Mouse (Mus musculus) kidney, postnatal 36 days (tissue): Measurements from ENCODE around the gene Ate1.
A peak's percentile ranks its signal among the peaks of the same experiment; 100 is the strongest.

Experiments
- DNase-seq, 2 experiments: peaks; one replicate each; pipeline ENCODE4 v3.0.0; 2021 to 2022; ENCODE audit warnings: mixed read lengths in 2 of 2

Ate1 gene

DNA sequence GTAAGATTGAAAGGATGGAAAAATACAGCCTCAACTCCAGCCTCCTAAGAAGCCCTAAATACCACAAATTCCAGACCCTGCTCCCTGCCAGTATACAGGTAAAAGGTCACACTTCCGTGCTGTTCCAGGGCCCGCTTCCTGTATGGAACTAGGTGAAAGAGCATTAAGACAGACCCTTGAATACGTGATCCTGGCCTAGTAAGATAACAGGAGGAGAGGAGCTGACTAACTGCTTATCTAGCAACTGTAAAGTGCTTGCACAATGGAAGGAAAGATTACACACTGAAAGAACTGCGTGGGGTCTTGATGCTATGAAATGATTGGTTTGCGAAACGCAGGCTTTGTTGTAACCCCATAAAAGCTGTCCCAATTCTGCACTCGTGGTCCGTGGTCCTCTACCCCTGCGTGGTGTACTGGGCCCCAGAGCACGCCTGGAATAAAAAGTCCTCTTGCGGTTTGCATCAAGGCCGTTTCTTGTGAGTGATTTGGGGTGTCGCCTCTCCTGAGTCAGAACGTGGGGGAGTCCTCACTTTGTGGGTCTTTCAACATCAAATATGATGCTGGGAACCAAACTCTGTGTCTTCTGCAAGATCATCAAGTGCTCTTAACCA is 748 bp upstream of the Ate1 start:
- peak; percentile 47 to 71 for DNase-seq

DNA sequence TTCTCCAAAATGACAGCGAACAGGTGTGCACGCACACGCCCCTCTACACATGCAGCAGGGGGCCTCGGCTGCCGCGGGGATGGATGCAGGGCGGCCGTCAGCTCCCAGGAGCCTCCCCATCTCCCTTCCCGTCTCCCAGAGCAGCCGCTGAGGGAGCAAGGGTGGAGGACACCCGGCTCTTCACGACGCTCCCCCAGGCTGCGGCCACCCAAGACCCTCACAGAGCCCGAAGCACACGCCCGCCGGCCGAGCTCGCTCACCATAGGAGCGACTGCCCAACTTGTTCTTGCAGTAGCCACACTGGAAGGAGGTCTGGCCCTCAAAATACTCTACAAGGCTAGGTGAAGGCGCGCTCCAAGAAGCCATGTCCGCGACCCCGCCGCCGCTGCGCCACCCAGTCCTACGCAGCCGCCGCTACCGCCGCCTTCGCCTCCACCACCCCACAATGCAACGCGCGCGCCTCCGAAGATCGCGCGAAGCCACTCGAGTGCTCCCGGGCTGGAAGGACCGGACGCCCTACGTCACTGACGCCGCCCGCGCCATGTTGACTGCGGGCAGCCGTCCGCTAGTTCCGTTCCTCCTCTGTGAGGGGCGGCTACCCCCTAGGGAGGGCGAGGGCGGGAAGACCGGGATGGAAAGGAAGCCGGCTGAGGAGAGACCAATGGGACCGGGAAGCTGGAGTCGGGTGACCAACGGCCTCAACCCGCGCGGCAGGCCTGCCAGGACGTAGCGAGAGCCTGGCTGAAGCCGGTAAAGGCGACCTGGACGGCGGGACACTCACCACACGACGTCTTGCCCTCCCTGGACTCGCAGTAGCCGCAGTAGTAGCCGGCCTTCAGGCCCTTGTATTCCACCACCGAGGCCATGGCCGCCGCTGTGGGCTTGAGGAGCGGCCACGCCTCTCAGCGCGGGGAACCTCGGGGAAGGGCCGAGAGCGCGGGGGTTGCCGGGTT is 797 bp downstream of the Ate1 start:
- peak; percentile 97 to 99 for DNase-seq

DNA sequence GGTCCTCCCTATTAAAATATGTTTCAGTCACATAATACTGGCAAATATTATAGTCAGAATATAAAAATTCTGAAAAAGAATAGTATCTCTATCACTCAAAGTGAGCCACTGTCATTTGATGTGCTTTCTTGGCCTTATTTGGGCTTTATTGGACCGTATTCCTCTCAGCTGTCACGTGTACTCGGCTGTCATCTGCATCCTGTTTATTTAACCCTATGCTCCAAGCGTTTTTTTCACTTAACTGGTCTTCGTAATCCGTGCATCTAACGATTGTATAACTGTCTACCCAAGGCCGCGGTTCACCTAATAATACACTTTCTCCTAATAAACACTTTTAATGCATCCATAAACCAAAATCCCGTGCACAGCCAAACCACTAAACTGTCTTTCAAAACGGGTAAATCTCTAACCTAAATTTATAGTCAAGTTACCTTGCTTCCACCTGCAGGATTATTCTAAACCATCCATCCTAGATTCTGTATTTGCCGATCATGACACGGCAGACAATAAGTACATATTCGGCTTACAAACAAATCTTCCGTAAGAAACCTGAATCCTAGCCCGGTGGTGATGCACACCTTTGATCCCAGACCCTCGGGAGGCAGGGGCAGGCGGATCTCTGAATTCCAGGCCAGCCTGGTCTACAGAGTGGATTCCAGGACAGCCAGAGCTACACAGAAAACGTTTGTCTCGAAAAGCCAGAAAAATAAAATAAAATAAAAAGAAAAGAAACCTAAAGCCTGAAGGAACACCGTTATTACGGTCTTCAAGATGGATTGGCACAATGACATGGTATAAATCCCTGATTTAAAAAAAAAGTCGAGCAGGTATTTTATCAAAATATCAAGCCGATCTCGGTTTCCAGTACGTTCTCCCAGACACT is 1.7 kb downstream of the Ate1 start:
- peak; percentile 17 to 57 for DNase-seq

DNA sequence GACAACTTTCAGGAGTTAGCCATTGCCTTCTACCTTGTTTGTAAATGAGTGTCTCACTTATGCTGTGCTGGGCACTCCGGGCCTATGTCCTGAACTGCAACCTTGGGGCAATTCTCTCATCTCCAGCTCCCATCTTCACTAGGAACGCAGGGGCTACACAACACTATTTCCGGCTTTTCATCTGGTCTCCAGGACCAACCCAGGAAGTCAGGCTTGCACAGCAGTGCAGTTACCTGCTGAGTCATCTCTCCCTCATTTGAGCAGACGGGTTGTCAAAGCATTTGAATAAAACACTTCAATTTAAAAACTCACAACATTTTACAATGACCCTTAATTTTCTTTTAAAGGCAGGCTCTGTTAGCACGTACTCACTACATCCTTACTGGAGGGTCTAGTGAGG is 9.9 kb downstream of the Ate1 start:
- no peak for DNase-seq

DNA sequence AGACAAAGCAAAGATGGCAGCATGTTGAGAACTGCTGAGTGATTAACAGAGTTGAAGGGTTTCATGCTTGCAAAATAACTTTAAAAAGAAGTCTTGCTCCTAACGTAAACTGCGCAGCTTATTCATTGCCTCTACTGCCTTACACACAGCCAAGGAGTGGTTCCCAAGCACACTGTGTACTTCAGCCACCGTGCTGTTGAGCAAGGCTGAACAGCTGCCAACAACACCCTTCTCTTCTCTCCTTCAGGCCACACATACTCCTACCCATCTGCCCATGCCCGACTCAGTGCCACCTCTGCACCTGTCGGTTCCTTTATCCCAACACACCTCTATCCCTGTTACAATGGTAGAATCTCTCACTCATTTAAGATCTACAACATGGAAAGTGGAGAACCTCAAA is 17.2 kb downstream of the Ate1 start:
- no peak for DNase-seq

DNA sequence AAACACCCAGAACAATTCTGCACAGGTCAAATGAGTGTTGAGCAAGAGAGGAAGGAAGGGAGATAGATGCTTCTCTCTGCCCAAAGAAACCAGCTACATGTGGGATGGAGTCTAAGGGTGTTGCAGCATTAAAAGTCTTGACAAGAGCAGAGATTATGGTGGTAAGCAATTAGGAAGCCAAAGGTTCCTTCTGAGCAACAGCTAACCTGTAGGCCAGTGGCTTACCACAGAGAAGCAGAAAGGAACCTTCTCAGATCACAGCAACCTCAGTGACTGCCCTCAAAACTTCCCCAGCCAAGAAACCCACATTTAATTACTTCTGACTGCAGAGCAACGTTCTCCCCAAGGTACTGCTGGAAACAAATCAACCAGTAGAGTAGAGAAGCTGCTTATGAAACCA is 18.7 kb downstream of the Ate1 start:
- no peak for DNase-seq

DNA sequence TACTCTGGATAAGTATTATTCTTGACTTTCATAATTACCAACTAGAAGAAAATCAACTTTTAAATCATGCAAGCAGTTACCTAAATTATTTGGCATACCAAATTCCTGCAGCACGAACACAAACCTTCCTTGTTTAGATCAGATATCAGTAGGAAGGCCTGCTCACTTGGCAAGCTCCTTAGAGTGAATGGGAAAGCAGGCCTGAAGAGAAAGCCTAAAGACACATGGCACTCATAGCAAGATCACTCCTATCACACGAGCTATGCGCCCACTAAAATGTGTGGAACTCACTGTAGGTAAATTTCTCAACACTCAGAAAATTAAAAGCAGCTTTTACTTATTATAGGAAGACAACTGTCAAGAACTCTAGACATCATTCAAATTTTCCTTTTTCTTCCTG is 26.8 kb downstream of the Ate1 start:
- no peak for DNase-seq

DNA sequence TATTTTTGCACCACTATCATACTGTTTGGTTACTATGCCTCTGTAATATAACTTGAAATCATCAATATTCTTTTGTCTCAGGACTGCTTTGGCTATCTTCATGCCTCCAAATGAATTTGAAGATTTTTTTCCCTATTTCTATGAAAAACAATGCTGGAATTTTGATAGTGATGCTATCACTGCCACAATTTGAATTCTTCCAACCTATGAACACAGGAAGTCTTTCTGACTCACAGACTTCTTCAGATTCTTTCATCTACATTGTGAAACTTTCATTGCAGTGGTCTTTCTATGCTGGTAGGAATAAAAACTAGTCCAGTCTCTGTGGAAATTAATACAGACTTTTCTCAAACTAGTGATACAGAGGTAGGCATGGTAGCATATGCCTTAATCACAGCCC is 28.1 kb downstream of the Ate1 start:
- DNase-seq = no peak

DNA sequence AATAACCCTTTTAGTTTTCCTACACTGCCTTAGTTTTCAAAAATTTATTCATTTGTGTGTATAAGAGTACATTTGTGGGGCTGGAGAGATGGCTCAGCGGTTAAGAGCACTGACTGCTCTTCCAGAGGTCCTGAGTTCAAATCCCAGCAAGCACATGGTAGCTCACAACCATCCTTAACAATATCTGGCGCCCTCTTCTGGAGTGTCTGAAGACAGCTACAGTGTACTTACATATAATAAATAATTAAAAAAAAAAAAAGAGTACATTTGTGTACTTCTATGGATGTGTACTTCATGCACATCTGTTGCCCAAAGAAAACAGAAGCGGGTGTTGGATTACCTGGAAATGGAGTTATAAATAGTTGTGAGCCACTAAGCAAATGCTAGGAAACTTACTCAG is 41.2 kb downstream of the Ate1 start:
- DNase-seq = peak in 1 of 2 experiments; percentile 13

DNA sequence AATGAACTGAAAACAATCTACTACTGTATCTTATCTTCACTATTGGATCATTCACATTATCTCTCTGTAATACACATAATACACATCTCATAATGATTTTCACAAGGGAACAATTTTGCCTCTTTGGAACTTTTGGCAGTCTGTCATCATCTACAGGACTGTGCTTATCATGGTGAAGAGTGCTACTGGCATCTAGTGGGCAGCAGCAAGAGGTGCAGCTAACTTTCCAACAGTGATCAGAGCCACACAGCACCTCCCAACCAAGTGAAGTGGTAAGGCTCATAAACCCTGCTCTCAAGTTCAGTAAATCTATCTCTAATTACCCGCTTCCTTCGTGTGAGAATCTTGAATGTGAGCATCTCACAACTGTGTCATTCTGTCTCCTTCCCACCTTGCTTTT is 44.2 kb downstream of the Ate1 start:
- peak; percentile 44 to 60 for DNase-seq

DNA sequence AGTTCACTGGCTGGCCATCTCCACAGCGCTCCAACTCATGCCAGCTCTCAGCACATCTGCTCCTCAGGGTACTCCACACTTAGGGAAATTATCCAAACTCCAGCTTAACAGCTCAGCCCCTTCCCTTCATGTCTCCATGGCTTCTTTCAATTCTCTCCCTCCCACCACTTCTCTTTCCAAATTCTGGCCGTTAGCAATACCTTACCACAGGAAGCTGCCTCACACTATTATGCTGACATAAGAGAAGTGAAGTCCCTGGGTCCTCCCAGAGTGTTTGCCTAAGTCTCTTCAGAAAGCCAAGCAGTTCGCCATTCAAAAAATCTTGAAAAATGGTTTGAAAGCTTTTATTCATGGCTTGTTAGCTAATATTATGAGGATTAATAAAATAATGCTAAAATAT is 46.3 kb downstream of the Ate1 start:
- DNase-seq = no peak

DNA sequence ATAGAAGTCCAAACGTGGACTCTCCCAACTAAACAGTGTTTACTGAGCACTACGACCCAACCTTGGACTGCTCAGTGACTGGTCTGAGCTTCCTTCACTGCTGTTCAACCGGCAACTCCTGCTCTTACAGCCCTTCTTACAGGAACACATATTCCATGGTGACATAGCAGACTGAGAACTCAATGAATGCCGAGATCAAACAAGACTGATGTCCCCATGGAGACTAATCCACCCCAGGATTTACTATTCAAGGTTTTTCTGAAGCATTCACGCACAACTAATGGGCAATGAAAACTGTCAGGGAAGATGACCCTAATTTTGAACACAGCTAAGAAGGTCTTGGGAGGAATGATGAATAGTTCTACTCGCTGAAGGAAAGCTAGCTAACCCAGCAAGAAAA is 47.5 kb downstream of the Ate1 start:
- no peak for DNase-seq

DNA sequence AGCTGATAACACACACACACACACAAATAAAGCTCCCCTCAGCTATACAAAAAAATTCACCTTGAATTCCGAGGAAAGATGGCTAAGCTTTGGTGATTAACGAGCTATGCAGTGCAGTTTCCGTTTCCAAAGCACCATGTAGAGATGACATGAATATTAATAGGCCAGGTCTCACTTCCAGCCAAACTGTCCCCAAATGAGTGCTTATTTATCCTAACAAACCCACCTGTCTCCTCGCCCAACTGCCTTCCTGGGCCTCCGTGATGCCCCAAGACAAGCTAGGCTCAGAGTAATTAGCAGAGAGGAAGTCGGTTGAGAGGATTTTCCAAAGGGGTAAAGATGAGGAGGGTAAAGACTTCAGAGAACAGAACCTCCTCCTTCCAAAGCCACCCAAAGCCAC is 49.1 kb downstream of the Ate1 start:
- DNase-seq = no peak

DNA sequence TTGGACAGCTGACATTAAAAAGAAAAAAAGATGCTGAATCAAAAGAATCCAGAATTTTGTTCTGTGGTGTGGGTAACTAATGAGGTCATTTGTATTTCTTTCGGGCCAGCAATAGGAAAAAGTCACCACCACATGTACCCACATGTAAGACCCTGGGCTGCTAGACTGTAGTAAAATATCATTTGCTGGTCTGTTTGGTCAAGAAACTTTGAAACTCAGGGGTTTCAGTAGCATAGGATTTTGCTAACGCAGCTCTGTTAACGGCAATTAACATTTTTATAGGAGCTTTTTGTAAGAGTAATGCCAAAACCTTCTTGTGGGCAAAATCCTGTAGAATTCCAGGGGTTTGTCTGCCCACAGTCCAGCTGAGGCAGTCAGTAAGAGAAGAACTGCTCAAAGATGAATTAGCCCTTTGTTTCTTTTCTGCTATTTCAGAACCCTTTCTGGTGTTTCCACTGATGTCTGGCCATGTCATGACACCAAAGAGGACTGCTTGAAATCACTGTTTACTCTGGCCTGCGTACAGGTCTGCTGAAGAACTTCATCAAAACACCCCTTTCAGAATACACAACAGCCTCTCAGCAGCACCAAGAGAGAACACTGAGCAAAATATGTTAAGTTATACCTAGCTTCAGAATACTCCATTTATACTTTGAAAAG is 64.5 kb downstream of the Ate1 start:
- peak in 1 of 2 experiments; percentile 12 for DNase-seq

DNA sequence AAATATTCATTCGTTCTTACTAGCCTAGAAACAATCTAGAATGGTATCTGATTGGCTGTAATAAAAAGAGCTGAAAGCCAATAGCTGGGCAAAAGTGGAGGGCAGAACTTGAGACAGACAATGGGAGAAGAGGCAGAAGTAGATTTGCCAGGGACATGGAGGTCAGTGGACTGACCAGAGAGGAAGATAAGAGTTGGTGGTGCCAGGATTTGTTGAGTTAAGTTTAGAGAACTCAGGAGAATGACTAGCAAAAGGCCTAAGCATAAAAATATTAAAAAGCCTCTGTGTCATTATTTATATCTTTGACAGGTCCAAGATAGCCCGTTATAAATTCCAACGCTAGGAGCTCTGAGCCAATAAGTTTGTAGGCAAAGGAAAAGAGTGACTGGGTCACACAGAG is 65.9 kb downstream of the Ate1 start:
- DNase-seq = no peak

DNA sequence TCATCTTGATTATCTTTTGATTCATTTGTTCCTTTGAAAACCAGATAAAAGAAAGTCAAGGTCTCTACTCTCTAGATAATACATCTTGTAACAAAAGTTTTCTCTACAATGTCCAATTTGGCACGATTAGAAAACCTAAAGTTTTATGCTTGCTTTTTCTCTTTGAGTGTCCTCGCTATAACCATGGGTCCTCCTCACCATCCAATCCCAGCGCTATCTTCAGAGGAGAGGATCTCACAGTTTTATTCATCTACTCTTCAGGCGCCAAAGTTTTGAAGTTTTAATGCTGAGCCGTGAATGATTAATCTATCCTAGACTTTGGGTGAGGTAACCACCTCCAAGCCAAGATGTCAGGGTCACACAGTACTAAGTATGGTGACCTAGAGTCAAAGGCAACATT is 84.4 kb downstream of the Ate1 start:
- DNase-seq = no peak

DNA sequence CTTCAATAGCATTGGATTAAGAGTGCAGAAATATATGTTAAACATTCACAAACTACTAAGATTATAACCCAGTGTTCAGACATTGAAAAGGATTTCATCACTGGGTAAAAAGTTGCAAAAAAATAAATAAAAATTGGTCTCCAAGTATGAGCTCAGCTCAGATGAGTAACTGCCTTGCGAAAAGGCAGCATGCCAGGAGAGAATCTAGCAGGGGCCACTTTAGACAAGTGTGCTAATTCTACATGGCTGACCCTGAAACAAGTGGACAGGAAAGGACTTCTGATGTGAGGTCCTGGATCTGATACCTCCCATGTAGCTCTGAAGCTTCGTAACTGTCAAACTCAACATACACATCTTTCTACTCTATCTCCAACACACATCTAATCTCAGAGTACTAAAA is 88.0 kb downstream of the Ate1 start:
- no peak for DNase-seq

DNA sequence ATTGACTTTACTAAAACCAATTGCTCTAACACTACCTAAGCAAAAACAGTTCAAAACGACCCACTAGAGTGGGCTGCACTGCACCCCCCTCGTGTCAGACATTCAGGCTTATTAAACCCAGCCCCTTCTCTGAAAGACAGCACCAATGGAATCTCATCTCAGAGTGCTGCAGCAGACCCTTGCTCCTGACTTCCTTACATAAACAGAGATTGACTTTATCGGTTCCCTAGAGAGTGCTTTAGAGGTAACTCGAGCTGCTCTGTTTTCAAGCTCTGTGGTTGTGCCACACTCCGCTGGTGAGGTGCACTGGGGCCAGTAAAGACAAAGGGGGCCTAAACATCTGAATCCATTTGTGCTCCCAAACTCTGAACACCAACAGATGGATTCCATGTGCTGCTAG is 93.6 kb downstream of the Ate1 start:
- no peak for DNase-seq

DNA sequence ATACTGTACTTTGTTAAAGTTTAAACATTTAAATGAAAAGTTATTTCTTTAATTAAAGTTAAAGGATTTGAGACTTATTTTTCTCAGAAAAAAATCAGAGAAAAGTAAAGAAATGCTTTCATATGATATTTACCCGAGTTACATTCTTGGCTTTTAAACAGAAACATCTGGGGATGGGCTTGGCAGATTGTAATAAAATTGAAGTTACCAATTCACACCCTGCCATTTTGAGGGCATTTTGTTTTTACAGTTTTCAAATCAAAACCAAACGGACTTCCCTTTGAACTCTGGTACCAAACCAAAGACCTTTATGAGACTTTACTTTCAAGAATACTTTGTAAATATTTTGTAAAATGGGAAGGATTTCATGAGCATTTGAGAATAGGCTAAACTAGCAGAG is 94.2 kb downstream of the Ate1 start:
- DNase-seq = no peak

DNA sequence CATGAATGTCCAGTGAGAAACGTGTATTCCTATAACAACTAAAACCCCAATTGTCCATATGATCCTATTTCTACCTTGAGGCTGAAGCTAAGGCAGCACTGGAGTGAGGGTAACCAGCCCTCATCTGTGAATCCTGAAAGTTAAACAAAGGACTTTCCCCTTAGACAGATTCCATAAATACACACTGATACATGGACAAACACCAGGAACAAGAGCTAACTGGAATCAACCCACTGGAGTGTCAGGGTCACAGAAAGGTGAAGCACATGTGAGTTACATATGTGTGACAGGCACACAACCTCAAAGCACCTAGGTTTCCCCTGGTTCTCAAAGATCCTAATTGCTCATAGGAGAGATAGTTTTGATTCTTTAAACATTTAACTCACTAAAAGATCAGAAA is 100.2 kb downstream of the Ate1 start:
- no peak for DNase-seq

DNA sequence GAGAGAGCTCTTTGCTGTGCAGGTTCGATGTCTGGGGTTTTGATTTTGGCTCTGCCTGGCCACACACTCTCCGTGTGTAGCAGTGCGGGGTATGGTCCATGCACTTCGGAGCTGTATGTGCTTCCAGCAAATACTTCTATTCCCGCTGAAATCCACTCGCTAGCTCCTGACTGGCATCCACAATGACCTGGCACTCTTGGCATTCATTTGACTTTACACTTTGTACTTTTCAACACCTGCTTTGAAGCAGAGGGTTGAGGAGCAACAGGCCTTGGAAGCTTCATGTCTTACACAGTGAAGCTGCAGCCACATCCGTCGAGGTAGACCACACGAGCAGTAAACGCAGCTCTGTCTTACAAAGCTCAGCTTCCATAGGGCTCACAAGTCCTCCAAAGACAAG is 112.5 kb downstream of the Ate1 start:
- peak; percentile 7 for DNase-seq

DNA sequence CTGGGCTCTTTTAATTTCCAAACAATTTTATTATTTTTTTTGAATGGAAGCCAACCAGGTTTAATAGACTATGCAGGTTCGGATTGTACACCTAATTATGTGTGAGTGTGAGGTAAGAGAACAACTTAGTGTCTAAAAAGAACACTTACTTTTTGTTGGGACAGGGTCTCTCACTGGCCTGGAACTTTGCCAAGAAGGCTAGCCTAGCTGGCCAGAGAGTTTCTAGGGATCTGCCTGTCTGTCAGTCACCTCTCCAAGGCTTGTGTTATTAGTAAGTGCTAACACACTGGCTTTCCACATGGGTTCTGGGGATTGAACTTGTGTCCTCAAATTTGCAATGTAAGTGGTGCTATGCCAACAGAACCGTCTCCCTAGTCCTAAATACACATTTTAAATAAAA is 116.8 kb downstream of the Ate1 start:
- no peak for DNase-seq

DNA sequence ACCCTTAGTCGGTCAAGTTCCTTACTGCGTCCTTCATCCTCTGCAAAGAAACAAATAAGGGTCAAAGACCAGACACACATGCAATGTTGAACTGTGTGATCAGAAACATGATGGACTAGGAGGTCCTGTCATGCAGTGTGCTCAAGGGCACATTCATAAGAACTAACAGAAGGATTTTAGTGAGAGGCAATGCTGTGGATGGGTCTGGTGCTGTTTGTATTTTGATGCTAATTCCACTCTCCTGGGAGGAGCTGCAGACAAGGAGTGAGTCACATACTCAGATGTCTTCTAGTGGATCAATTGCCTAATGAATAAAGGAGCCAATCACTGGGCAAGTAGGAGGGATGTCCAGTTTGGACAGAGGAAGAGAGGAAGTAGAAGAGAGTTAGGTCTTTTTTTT is 125.5 kb downstream of the Ate1 start:
- no peak for DNase-seq
